Mouse (Mus musculus) frontal cortex, postnatal 36 days (tissue): ENCODE data around the gene Pom121.
A peak's percentile ranks its signal among the peaks of the same experiment; 100 is the strongest.

Experiments
- DNase-seq, 2 experiments: peaks; one replicate each; pipeline ENCODE4 v3.0.0; 2022; ENCODE audit warnings: low spot score in 2 of 2

The Pom121 gene

GRCm38 (mm10) chr5:135394004-135394823 is at the start of gene Pom121:
Gene Pom121, minus strand, starts transcription at chr5:135394546.
- peak; percentile 80 to 82 for DNase-seq

- no peak for DNase-seq
These were observed 48.1 kb upstream of the Pom121 start for GRCm38 (mm10) chr5:135442430-135442829.

- DNase-seq = no peak
These were observed 40.7 kb upstream of the Pom121 start for GRCm38 (mm10) chr5:135435039-135435438.

- DNase-seq = no peak
These were observed 39.5 kb upstream of the Pom121 start for GRCm38 (mm10) chr5:135433861-135434260.

- DNase-seq = no peak
These were observed 36.8 kb upstream of the Pom121 start for GRCm38 (mm10) chr5:135431111-135431510.

- no peak for DNase-seq
These were observed 34.4 kb upstream of the Pom121 start for GRCm38 (mm10) chr5:135428786-135429185.

GRCm38 (mm10) chr5:135410266-135410665 is 15.9 kb upstream of the Pom121 start:
- no peak for DNase-seq

GRCm38 (mm10) chr5:135408114-135408513 is 13.8 kb upstream of the Pom121 start:
- no peak for DNase-seq

GRCm38 (mm10) chr5:135405437-135405836 is 11.1 kb upstream of the Pom121 start:
- DNase-seq = no peak

GRCm38 (mm10) chr5:135404623-135405022 is 10.3 kb upstream of the Pom121 start:
- DNase-seq = peak; percentile 64 to 71

GRCm38 (mm10) chr5:135400244-135400643 is 5.9 kb upstream of the Pom121 start:
- DNase-seq = peak; percentile 79 to 83

GRCm38 (mm10) chr5:135399382-135399781 is 5.0 kb upstream of the Pom121 start:
- DNase-seq = no peak

GRCm38 (mm10) chr5:135395826-135396225 is 1.5 kb upstream of the Pom121 start:
- peak in 1 of 2 experiments; percentile 52 for DNase-seq

- no peak for DNase-seq
These were observed 10.6 kb downstream of the Pom121 start for GRCm38 (mm10) chr5:135383771-135384170.

GRCm38 (mm10) chr5:135382746-135383145 is 11.6 kb downstream of the Pom121 start:
- DNase-seq = no peak

- no peak for DNase-seq
These were observed 12.9 kb downstream of the Pom121 start for GRCm38 (mm10) chr5:135381356-135381925.

GRCm38 (mm10) chr5:135380681-135381080 is 13.7 kb downstream of the Pom121 start:
- DNase-seq = no peak

GRCm38 (mm10) chr5:135376341-135376740 is 18.0 kb downstream of the Pom121 start:
- no peak for DNase-seq

GRCm38 (mm10) chr5:135375167-135375566 is 19.2 kb downstream of the Pom121 start:
- DNase-seq = no peak

- no peak for DNase-seq
These were observed 20.7 kb downstream of the Pom121 start for GRCm38 (mm10) chr5:135373601-135374000.

- no peak for DNase-seq
These were observed 23.2 kb downstream of the Pom121 start for GRCm38 (mm10) chr5:135371195-135371594.

GRCm38 (mm10) chr5:135369787-135370654 is 24.3 kb downstream of the Pom121 start, which contains the start of gene Nsun5:
Gene Nsun5, plus strand, starts transcription at chr5:135369953.
- peak; percentile 94 to 95 for DNase-seq
